Mouse (Mus musculus): Measurements from ENCODE around the gene Cdh6. TPM values are rescaled to one million over a fixed set of nuclear protein-coding genes. Genes with fewer than 3 reads are reported as not detected.
A peak's percentile ranks its signal among the peaks of the same experiment; 100 is the strongest.

The Cdh6 gene
- polyA plus RNA-seq, 2 experiments = 0.01 to 0.04 TPM

DNA sequence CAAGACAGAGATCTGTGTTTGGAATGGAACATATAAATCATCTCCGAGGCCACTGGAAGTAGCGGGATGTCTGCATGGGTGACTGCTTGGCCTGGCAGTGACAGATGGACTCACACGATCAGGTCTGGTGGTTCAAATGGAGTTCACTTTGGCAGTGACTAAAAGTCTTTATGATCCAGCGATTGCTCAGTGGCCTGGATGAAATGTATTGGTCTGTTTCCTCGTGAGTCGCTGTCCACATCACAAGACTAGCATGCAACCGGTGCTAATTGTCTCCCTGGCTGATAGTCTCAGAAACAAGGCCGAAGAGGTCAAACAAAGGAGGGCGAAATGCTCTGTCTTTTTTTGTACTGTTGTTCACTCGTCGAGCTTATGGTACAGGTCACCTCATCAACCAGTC, 19.6 kb upstream of the Cdh6 start:
- ATAC-seq (ENCODE audit: insufficient read depth) = no peak
- Histone ChIP-seq H3K4me2 (ENCODE audit: low read depth) (no peak overlapping the region), H3K9ac (replicated peaks) (no peak overlapping the region), H3K4me3 (ENCODE audit: insufficient read depth in 1 of 2, low read depth in 2 of 2, low read length in 2 of 2) (no peak overlapping the region), H3K9me3 (ENCODE audit: control insufficient read depth, low read length) (no peaks in the 10 kb centered on the region), H3K27me3 (ENCODE audit: control insufficient read depth, insufficient read depth, low read length) (no peaks in the 10 kb centered on the region), H3K4me1 (replicated peaks; ENCODE audit: control insufficient read depth in 2 of 2, insufficient read depth in 2 of 2, low read length in 1 of 2) (no peaks in the 10 kb centered on the region), H3K27ac (no peak overlapping the region), H3K36me3 (replicated peaks; ENCODE audit: control insufficient read depth, insufficient read depth, low read depth) (no peaks in the 10 kb centered on the region)
- no peak for TF ChIP-seq CTCF (IDR thresholded peaks at IDR 0.05; ENCODE audit: low read depth)
- no peak for TF ChIP-seq EP300 (IDR thresholded peaks at IDR 0.05; ENCODE audit: low read depth)
- 66% methylated on average over 11 of the region's 11 CpGs for WGBS (ENCODE audit: insufficient replicate concordance)
- DNase-seq (ENCODE audit: low read depth in 3 of 3, low spot score in 3 of 3) = no peak

DNA sequence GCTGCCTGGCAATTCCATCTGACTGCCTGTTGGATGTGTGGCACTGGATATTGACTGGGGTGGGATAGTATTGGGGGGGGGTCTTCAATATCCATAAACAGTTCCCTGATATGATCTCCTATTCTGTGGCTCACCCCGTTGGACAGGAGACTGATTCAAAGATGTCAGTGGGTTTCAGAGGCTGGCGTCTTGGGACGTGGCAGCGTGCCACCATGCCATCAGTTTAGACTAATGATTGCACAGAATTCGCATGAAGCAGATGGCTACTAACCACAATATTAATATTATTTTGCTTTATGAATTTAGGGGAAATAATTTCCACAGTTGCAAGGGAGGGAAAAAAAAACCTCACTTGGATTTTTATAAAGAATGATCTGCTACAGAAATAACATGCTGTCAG, 10.2 kb upstream of the Cdh6 start:
- no peak for TF ChIP-seq CTCF (IDR thresholded peaks at IDR 0.05; ENCODE audit: low read depth)
- TF ChIP-seq EP300 (IDR thresholded peaks at IDR 0.05; ENCODE audit: low read depth) = no peak
- ATAC-seq (ENCODE audit: insufficient read depth) = no peak
- WGBS (ENCODE audit: insufficient replicate concordance) = 65% methylated on average over 5 of the region's 5 CpGs

DNA sequence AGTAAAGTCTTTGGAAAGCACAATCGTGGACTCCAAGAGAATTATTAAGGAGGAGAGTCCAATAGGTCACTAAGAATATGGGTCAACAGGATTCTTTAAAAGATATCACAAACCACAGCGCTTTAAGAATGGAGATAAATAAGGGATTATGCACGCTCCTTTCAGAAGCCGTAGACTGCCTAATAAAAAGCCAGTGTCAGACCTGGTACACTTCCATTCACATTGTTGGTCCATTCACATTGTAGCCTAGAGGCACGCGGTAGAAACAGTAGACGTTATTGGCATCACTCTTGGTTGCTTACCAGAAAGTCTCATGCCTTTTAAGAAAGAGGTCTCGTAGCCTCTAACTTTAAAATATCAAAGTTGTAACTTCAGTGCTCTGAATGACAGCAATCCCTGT, 8.0 kb upstream of the Cdh6 start:
- TF ChIP-seq EP300 (IDR thresholded peaks at IDR 0.05; ENCODE audit: low read depth) (no peak), CTCF (IDR thresholded peaks at IDR 0.05; ENCODE audit: low read depth) (no peak)
- WGBS (ENCODE audit: insufficient replicate concordance) = 64% methylated on average over 8 of the region's 8 CpGs

More for the DNA sequence above, 10.2 kb upstream of the Cdh6 start:
- Histone ChIP-seq H3K36me3 (replicated peaks; ENCODE audit: control insufficient read depth, insufficient read depth, low read depth) (no peaks in the 10 kb centered on the region), H3K27me3 (ENCODE audit: control insufficient read depth, insufficient read depth, low read length) (no peaks in the 10 kb centered on the region), H3K4me2 (ENCODE audit: low read depth) (no peak overlapping the region), H3K4me1 (replicated peaks; ENCODE audit: control insufficient read depth in 2 of 2, insufficient read depth in 2 of 2, low read length in 1 of 2) (no peaks in the 10 kb centered on the region), H3K9ac (replicated peaks) (no peak overlapping the region), H3K27ac (no peak overlapping the region), H3K9me3 (ENCODE audit: control insufficient read depth, low read length) (no peaks in the 10 kb centered on the region), H3K4me3 (ENCODE audit: insufficient read depth in 1 of 2, low read depth in 2 of 2, low read length in 2 of 2) (no peak overlapping the region)
- DNase-seq (ENCODE audit: low read depth in 3 of 3, low spot score in 3 of 3) = no peak

DNA sequence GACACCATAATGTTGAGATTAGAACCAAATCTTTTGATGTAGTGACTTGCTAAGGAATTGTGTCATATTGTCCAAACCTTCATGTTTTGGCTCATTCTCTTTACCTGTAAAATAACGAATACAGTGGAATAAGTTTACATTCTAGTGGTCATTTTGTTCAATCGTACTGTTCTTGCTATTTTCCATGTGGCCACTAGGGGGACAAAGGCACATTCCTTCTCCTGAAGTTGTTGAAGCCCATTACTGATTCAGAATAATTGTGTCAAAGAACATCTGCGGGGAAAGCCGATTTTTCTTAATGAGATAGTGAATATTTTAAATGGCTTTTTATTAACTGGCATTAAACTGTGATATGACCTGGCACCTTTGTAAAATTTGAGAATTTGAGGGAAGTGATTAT, 7.5 kb upstream of the Cdh6 start:
- Histone ChIP-seq H3K27me3 (ENCODE audit: control insufficient read depth, insufficient read depth, low read length) (no peaks in the 10 kb centered on the region), H3K9ac (replicated peaks) (no peak overlapping the region), H3K36me3 (replicated peaks; ENCODE audit: control insufficient read depth, insufficient read depth, low read depth) (no peaks in the 10 kb centered on the region), H3K27ac (no peak overlapping the region), H3K4me3 (ENCODE audit: insufficient read depth in 1 of 2, low read depth in 2 of 2, low read length in 2 of 2) (no peak overlapping the region), H3K4me1 (replicated peaks; ENCODE audit: control insufficient read depth in 2 of 2, insufficient read depth in 2 of 2, low read length in 1 of 2) (no peaks in the 10 kb centered on the region), H3K9me3 (ENCODE audit: control insufficient read depth, low read length) (no peaks in the 10 kb centered on the region), H3K4me2 (ENCODE audit: low read depth) (no peak overlapping the region)
- WGBS (ENCODE audit: insufficient replicate concordance) = 35% methylated on average over 4 of the region's 4 CpGs
- ATAC-seq (ENCODE audit: insufficient read depth) = no peak
- TF ChIP-seq CTCF (IDR thresholded peaks at IDR 0.05; ENCODE audit: low read depth) (peak; percentile 63), EP300 (IDR thresholded peaks at IDR 0.05; ENCODE audit: low read depth) (no peak)
- no peak for DNase-seq (ENCODE audit: low read depth in 3 of 3, low spot score in 3 of 3)

More for the DNA sequence above, 8.0 kb upstream of the Cdh6 start:
- H3K27me3 ChIP-seq (ENCODE audit: control insufficient read depth, insufficient read depth, low read length) = no peaks in the 10 kb centered on the region
- no peaks in the 10 kb centered on the region for H3K36me3 ChIP-seq (replicated peaks; ENCODE audit: control insufficient read depth, insufficient read depth, low read depth)
- DNase-seq (ENCODE audit: low read depth in 3 of 3, low spot score in 3 of 3) (no peak), ATAC-seq (ENCODE audit: insufficient read depth) (no peak)
- H3K27ac ChIP-seq = no peak overlapping the region
- H3K9me3 ChIP-seq (ENCODE audit: control insufficient read depth, low read length) = no peaks in the 10 kb centered on the region
- no peak overlapping the region for H3K4me3 ChIP-seq (ENCODE audit: insufficient read depth in 1 of 2, low read depth in 2 of 2, low read length in 2 of 2)
- no peak overlapping the region for H3K9ac ChIP-seq (replicated peaks)
- no peaks in the 10 kb centered on the region for H3K4me1 ChIP-seq (replicated peaks; ENCODE audit: control insufficient read depth in 2 of 2, insufficient read depth in 2 of 2, low read length in 1 of 2)
- H3K4me2 ChIP-seq (ENCODE audit: low read depth) = no peak overlapping the region

DNA sequence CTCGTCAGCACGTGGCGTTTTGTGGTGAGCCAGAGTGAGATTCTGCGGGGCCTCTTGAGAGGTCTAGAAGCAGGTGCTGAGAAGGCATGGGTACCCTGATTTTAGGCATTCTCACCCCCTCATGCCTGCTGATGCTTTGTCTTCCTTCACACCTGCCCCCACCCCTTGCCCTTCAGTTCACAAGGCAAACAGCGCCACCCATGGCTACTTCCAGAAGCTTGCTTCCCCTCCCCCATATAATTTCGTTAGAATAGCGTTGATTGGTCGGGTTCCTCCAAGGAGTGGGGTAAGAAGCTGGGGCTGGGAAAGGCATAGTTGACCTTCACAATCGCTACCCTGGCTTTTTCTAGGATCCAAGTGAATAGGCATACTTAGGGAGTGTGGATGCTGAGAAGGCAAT, 2.5 kb upstream of the Cdh6 start:
- WGBS (ENCODE audit: insufficient replicate concordance) = 17% methylated on average over 9 of the region's 9 CpGs
- no peak overlapping the region for H3K4me3 ChIP-seq (ENCODE audit: insufficient read depth in 1 of 2, low read depth in 2 of 2, low read length in 2 of 2)

More for the DNA sequence above, 2.5 kb upstream of the Cdh6 start:
- no peak overlapping the region for H3K4me2 ChIP-seq (ENCODE audit: low read depth)
- TF ChIP-seq CTCF (IDR thresholded peaks at IDR 0.05; ENCODE audit: low read depth) (0 out of 2 replicates have a peak, but pooled peaks have one; percentile 8), EP300 (IDR thresholded peaks at IDR 0.05; ENCODE audit: low read depth) (no peak)
- no peak overlapping the region for H3K27ac ChIP-seq
- H3K9me3 ChIP-seq (ENCODE audit: control insufficient read depth, low read length) = no peaks in the 10 kb centered on the region
- no peak for DNase-seq (ENCODE audit: low read depth in 3 of 3, low spot score in 3 of 3)
- H3K4me1 ChIP-seq (replicated peaks; ENCODE audit: control insufficient read depth in 2 of 2, insufficient read depth in 2 of 2, low read length in 1 of 2) = no peaks in the 10 kb centered on the region
- no peak for ATAC-seq (ENCODE audit: insufficient read depth)
- peaks cover 35% of the 10 kb centered on the region for H3K27me3 ChIP-seq (ENCODE audit: control insufficient read depth, insufficient read depth, low read length)
- H3K36me3 ChIP-seq (replicated peaks; ENCODE audit: control insufficient read depth, insufficient read depth, low read depth) = no peaks in the 10 kb centered on the region
- no peak overlapping the region for H3K9ac ChIP-seq (replicated peaks)
